Mouse (Mus musculus) C2C12 (cell line): ENCODE results near the gene Mrgprg. TPM values are rescaled to one million over a fixed set of nuclear protein-coding genes. Genes with fewer than 3 reads are reported as not detected.

Experiments
- H3K27me3 ChIP-seq: one replicate; pipeline ENCODE4 v1.6.1; 2011; ENCODE audit not compliant: control insufficient read depth, insufficient read depth, insufficient read length
- H3K36me3 ChIP-seq: one replicate; pipeline ENCODE4 v1.6.1; 2011; ENCODE audit not compliant: control insufficient read depth, insufficient read depth
- H3K4me3 ChIP-seq: one replicate; pipeline ENCODE4 v1.5.1; 2011; ENCODE audit warnings: mild to moderate bottlenecking, control low read depth; ENCODE audit not compliant: poor library complexity, insufficient read depth, severe bottlenecking
- H3K79me2 ChIP-seq: one replicate; pipeline ENCODE4 v1.6.1; 2011; ENCODE audit not compliant: control insufficient read depth, insufficient read depth
- H3K79me3 ChIP-seq: one replicate; pipeline ENCODE4 v1.6.1; 2011; ENCODE audit warnings: low read depth, control low read depth
- H3ac ChIP-seq: one replicate; pipeline ENCODE3; 2011; ENCODE audit warnings: low read depth; ENCODE audit not compliant: control insufficient read depth, insufficient read length
- CEBPB ChIP-seq: IDR thresholded peaks from one replicate; pipeline ENCODE4 v1.6.1; 2011; ENCODE audit warnings: low read depth, mild to moderate bottlenecking, control low read depth, moderate library complexity
- CTCF ChIP-seq: IDR thresholded peaks from one replicate; pipeline ENCODE4 v1.5.1; 2011; ENCODE audit not compliant: control insufficient read depth, insufficient read depth, insufficient read length
- FOSL1 ChIP-seq: IDR thresholded peaks from one replicate; pipeline ENCODE4 v1.8.0; 2011; ENCODE audit warnings: mild to moderate bottlenecking, low read length; ENCODE audit not compliant: poor library complexity, insufficient read depth, severe bottlenecking
- MAX ChIP-seq: IDR thresholded peaks from one replicate; pipeline ENCODE4 v1.6.1; 2011; ENCODE audit warnings: mild to moderate bottlenecking, control low read depth
- MYOD1 ChIP-seq: IDR thresholded peaks from one replicate; pipeline ENCODE4 v1.6.1; 2011; ENCODE audit warnings: low read depth; ENCODE audit not compliant: control insufficient read depth, insufficient read length
- MYOG ChIP-seq: IDR thresholded peaks from one replicate; pipeline ENCODE4 v1.6.1; 2011; ENCODE audit not compliant: control insufficient read depth, insufficient read length; ENCODE audit errors: extremely low read depth
- USF1 ChIP-seq: IDR thresholded peaks from one replicate; pipeline ENCODE4 v1.6.1; 2011; ENCODE audit warnings: low read depth, mild to moderate bottlenecking, control low read depth, moderate library complexity
- microRNA-seq: library from miRNA; unstranded; fragments of <30 nt; microRNA quantifications from one replicate; pipeline ENCODE4, GENCODE M21; 2019; ENCODE audit warnings: borderline microRNAs expressed
- polyA plus RNA-seq: library from polyadenylated mRNA; unstranded; fragments of >200 nt; fragmentation: generic; extraction: Trizol; gene quantifications from one replicate; pipeline ENCODE4 v1.2.1, GENCODE M21; 2012; ENCODE audit warnings: missing spikeins

The Mrgprg gene
- polyA plus RNA-seq, 1 experiment: not detected

DNA sequence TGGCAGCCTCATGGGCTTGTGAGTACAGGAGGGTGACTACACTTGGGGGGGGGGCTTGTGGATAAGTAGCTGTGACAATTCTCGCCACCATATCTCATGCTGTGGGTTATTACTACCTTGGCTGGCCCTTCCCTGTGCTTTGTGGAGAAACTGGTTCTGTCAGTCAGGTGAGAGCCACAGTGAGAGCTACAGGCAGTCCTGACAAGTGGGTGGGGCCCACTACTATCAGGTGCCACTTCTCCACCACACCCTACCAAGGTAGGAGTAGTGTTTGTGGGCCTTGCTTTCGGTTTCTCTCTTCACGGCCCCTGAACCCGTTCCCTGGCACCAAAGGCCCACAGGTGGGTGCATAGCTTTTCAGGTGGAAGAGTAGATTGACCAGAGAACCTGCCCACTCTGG, 43.0 kb downstream of the Mrgprg start:
- no peak overlapping the region for H3K4me3 ChIP-seq
- TF ChIP-seq CEBPB (no peak), MAX (no peak), USF1 (no peak), MYOD1 (no peak), CTCF (no peak), MYOG (no peak), FOSL1 (no peak)
- no peaks in the 10 kb centered on the region for H3K27me3 ChIP-seq
- H3K79me3 ChIP-seq: peaks cover 3% of the 10 kb centered on the region
- peaks cover 25% of the 10 kb centered on the region for H3K79me2 ChIP-seq
- H3ac ChIP-seq: no peak overlapping the region
- H3K36me3 ChIP-seq: no peaks in the 10 kb centered on the region

DNA sequence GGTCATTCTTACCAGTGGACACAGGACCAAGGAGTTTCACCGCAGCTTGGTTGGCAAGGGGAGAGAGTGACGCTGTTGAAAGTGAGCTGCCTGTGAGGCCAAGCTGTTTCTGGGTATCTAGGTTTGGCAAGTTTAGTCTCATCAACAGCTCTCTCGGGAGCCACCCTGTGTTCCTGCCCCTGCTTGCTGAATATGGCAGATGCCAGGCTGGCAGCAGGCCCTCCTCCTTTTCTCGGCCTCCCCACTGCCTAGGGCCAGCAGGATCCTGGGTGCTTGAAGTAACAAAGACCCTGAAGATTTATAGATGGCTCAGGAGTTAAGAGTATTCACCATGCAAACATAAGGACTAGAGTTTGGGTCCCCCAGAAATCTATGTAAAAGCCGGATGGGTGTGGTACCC, 44.1 kb downstream of the Mrgprg start:
- Histone ChIP-seq H3K79me2 (peaks cover 21% of the 10 kb centered on the region), H3K4me3 (no peak overlapping the region), H3K36me3 (no peaks in the 10 kb centered on the region), H3ac (no peak overlapping the region), H3K79me3 (peaks cover 1% of the 10 kb centered on the region), H3K27me3 (no peaks in the 10 kb centered on the region)
- TF ChIP-seq FOSL1 (no peak), MAX (no peak)

DNA sequence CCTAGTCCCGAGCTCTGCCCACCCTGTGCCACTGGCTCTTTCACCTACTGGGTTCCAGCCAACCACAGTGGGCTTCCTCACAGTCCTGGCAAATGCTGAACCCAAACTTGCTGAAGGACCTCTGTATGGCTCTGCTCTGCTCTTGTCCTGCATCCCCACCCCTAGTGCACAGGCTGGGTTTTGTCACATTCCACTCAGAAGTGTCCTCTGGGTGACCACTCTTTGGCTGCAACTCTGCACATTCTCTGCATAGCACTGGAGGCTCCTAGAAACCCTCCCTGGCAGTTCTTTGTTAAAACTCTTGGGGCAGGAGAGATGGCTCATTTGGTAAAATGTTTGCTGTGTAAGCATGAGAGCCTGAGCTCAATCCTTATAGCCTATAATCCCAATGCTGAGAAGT, 49.0 kb downstream of the Mrgprg start:
- Histone ChIP-seq H3K27me3 (no peaks in the 10 kb centered on the region), H3K4me3 (no peak overlapping the region), H3K36me3 (peaks cover 13% of the 10 kb centered on the region), H3K79me2 (peaks cover 5% of the 10 kb centered on the region), H3K79me3 (peaks cover 1% of the 10 kb centered on the region), H3ac (no peak overlapping the region)
- no peak for TF ChIP-seq FOSL1
- no peak for TF ChIP-seq CTCF
- no peak for TF ChIP-seq MAX
- no peak for TF ChIP-seq USF1
- TF ChIP-seq MYOD1: no peak
- TF ChIP-seq CEBPB: no peak
- no peak for TF ChIP-seq MYOG

Small RNAs within 50 kb of the gene (microRNA-seq; reads per million reads assigned to microRNA genes)
- not detected for gene Gm22064

Other genes with a start within 250 kb of the Mrgprg start
- 112 TPM for gene Nap1l4, start 217.9 kb downstream of the Mrgprg start, polyA plus RNA-seq
- gene Cars, start 166.9 kb downstream of the Mrgprg start, polyA plus RNA-seq: 137 TPM
- 0.04 TPM for gene Tnfrsf26, start 138.3 kb downstream of the Mrgprg start, polyA plus RNA-seq
- gene Tnfrsf22, start 117.3 kb downstream of the Mrgprg start, polyA plus RNA-seq: 12.2 TPM
- 16.7 TPM for gene Tnfrsf23, start 81.1 kb downstream of the Mrgprg start, polyA plus RNA-seq
- gene Osbpl5, start 10.0 kb downstream of the Mrgprg start, polyA plus RNA-seq: 41.1 TPM
- 2.9 TPM for gene Mrgpre, start 17.5 kb upstream of the Mrgprg start, polyA plus RNA-seq
- gene Nadsyn1, start 55.9 kb upstream of the Mrgprg start, polyA plus RNA-seq: 5.6 TPM
- gene Dhcr7, start 56.2 kb upstream of the Mrgprg start, polyA plus RNA-seq: 27.8 TPM
- not detected for gene Gm498, start 99.8 kb upstream of the Mrgprg start, polyA plus RNA-seq
- gene Shank2, start 234.9 kb upstream of the Mrgprg start, polyA plus RNA-seq: 0.70 TPM